Mouse (Mus musculus) forebrain, embryonic 13.5 days (tissue): ENCODE measurements at regions not wholly inside any gene's neighbourhood (a gene's known extent, or its start where the extent isn't known, plus 50 kb on each side); places are given as distances from the start of the nearest gene placed in this dataset.
A peak's percentile ranks its signal among the peaks of the same experiment; 100 is the strongest.

ENCODE experiments used
- ATAC-seq: fragments of 200-750 bp; cut with Nextera tagmentation; 2 replicates; pipeline ENCODE4 v1.8.0; 2017
- H3K27ac ChIP-seq: fragments of 300-500 bp; sonication (generic); 2 replicates; pipeline ENCODE4 v1.5.1; 2015; ENCODE audit warnings: inconsistent platforms, mild to moderate bottlenecking, moderate library complexity
- H3K27me3 ChIP-seq: fragments of 300-500 bp; sonication (generic); 2 replicates; pipeline ENCODE4 v1.6.1; 2015; ENCODE audit warnings: mild to moderate bottlenecking, inconsistent platforms
- H3K36me3 ChIP-seq: fragments of 300-500 bp; sonication (generic); 2 replicates; pipeline ENCODE4 v1.6.1; 2015; ENCODE audit warnings: mild to moderate bottlenecking, inconsistent platforms; ENCODE audit not compliant: poor library complexity, severe bottlenecking
- H3K4me1 ChIP-seq: fragments of 300-500 bp; sonication (generic); 2 replicates; pipeline ENCODE4 v1.6.1; 2015; ENCODE audit warnings: inconsistent platforms
- H3K4me2 ChIP-seq: fragments of 300-500 bp; sonication (generic); 2 replicates; pipeline ENCODE4 v1.6.1; 2015; ENCODE audit warnings: inconsistent platforms, mild to moderate bottlenecking, moderate library complexity
- H3K4me3 ChIP-seq: fragments of 300-500 bp; sonication (generic); 2 replicates; pipeline ENCODE4 v1.5.1; 2015; ENCODE audit warnings: mild to moderate bottlenecking, inconsistent platforms
- H3K9ac ChIP-seq: fragments of 300-500 bp; sonication (generic); 2 replicates; pipeline ENCODE4 v1.6.1; 2015; ENCODE audit warnings: mild to moderate bottlenecking, inconsistent platforms
- H3K9me3 ChIP-seq: fragments of 300-500 bp; sonication (generic); replicated peaks from 2 replicates; pipeline ENCODE4 v1.6.1; 2016; ENCODE audit warnings: inconsistent platforms
- WGBS: fragments of 180-500 bp; shearing (Covaris S2); methylation state at CpG from one replicate; pipeline ENCODE4 v1.1.7; 2015; 5-methylcytosine and 5-hydroxymethylcytosine counted together

DNA sequence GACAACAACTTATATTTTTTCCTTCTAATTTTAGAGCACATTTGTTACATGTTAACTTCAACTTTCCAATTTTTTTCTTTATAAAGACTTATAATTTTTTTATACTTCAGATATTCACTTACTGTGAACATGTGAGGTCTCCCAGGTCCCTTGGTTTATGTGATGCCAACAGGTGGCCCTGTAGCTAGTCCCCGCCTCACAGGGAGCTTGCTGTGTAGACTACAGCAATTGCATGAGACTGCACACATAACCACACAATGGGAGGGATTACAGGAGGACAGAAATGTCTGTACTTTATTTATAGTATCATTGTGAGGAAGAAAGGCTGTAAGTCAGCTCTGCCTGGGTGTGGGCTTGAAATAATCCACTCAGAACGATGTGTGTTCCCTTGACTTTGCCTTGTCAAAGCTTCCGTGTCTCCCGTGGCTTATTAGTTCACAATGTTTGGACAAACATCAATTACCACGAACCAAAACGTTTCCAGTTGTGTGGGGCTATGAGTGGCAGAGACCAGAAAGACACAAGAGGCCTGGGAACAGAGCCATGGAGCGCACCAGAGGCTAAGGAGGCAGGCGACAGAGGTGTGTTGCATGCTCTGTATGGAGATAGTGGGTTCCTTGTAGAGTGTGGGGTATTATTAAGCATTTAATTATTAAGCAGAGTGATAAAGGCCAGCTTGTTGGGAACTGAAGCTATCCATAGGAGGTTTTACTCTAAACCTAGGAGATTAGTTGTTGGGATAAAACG lies 136.6 kb upstream of the Gm5148 start:
- ATAC-seq: no peak
- no peaks in the 10 kb centered on the region for H3K36me3 ChIP-seq
- H3K27me3 ChIP-seq: no peaks in the 10 kb centered on the region
- peaks cover 7% of the 10 kb centered on the region; the same call in 1 of the 2 replicates for H3K4me1 ChIP-seq
- 50% methylated on average over 9 of the region's 9 CpGs for WGBS
- no peak overlapping the region for H3K4me2 ChIP-seq
- H3K9ac ChIP-seq: no peak overlapping the region
- H3K27ac ChIP-seq: no peak overlapping the region
- no peak overlapping the region for H3K4me3 ChIP-seq
- no peaks in the 10 kb centered on the region for H3K9me3 ChIP-seq

DNA sequence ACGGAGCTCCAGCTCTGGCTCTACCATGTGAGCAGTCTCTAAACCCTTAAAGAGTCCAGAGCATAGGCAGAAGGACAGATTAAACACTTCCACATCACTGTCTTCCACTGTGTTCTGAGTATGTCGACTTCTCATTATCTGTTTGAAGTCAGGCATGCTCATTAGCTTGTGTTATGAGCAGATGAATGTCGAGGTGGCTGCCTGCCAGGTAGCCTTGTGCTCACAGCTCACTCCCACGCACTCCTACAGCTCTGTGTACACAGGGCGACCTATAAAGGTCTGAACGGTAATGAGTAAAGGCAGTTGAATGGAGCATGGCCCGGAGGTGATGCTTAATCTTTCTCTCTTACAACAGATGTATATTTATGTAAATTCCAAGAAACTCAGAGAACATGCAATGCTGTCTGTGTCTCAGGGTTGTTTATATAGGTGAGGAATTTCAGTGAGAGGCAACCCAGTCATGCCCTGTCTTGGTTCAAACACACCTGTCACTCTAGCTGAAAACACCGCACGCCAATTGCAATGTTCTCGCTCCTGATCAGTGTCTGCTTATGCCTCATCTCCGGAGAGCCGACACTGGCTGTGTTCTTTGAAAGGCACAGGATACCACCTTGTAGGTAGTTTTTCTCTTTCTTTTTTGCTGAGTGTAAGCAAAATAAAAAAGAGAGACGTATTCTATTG lies 135.9 kb upstream of the Gm5148 start:
- Histone ChIP-seq H3K4me1 (peaks cover 7% of the 10 kb centered on the region; the same call in 1 of the 2 replicates), H3K27me3 (no peaks in the 10 kb centered on the region), H3K9me3 (no peaks in the 10 kb centered on the region), H3K4me2 (no peak overlapping the region), H3K4me3 (no peak overlapping the region), H3K27ac (no peak overlapping the region), H3K36me3 (no peaks in the 10 kb centered on the region), H3K9ac (no peak overlapping the region)
- WGBS: 49% methylated on average over 13 of the region's 13 CpGs
- ATAC-seq: peak; percentile 78

DNA sequence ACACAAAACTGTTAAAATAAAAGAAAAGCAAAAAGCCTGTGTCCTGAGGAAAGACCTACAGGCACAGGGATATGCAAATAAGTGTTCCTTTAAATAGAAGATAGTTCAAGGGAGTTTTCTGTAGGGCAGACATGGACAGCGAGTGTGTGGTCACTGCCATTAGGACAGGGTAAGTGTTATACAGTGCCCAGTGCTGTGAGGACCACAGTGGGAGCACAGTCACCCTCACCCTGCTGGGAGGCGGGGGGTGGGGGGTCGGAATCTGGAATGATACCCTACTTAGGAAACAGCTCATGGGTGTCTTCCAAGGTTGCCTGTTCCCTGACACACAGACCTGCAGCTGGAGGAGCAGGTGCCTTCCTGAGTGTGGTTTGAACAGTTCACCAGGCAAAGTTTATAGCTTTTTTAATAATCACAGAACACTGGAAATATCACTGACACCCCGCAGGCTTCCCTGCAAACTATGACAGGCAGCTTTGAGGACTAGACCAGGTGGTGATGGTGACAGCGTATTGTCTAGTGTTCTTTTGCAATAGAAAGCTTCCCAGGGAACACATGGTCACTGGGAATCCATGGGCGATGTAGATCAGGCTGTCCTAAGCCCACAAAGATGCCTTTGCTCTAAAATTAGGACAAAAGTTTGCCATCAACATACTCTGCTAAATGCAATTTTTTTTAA lies 134.5 kb upstream of the Gm5148 start:
- Histone ChIP-seq H3K27ac (no peak overlapping the region), H3K4me3 (no peak overlapping the region), H3K9me3 (no peaks in the 10 kb centered on the region), H3K27me3 (no peaks in the 10 kb centered on the region), H3K36me3 (no peaks in the 10 kb centered on the region), H3K4me2 (no peak overlapping the region), H3K4me1 (peaks cover 7% of the 10 kb centered on the region; the same call in 1 of the 2 replicates), H3K9ac (no peak overlapping the region)
- 82% methylated on average over 6 of the region's 6 CpGs for WGBS
- no peak for ATAC-seq

DNA sequence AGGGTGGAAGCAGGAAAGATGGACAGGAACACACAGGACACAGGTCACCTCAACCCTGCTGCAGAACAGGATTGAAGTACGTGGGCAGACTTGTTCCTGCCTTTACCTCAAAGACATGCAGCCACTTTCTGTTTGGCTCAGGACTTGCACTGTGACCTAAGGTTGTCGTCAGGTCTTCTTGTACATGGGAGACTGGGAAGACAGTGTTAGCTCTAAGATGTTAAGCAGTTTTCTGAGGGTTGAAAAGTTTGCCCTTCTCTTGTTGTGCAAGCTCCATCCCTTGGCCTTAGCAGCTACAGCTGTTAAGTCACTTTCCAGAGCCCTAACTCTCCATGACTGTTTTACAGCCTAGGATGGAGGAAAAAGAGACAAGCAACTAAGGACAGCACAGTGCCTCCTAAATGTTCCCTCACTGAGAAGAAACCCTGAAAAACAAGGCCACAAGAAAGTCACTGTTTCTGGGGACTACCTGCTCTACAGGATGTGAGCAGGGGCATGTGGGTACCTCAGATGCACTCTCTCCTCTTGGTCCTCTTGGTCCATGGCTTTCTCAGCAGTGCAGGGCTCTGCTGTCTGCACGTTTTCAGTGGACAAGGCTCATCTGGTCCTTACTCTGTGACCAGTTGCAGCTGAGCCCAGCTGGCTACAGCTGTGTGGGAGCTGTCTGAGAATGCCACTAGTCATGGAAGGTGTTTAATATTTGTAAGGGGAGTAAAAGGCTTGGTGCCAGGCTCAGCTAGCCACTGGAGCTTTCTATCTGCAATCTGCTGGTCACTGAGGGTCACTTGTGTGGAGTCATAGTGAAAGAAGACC lies 122.1 kb upstream of the Gm5148 start:
- no peak for ATAC-seq
- H3K4me3 ChIP-seq: no peak overlapping the region
- H3K9me3 ChIP-seq: no peaks in the 10 kb centered on the region
- H3K27ac ChIP-seq: no peak overlapping the region
- no peaks in the 10 kb centered on the region for H3K36me3 ChIP-seq
- H3K27me3 ChIP-seq: no peaks in the 10 kb centered on the region
- no peaks in the 10 kb centered on the region for H3K4me1 ChIP-seq
- WGBS: 71% methylated on average over 3 of the region's 3 CpGs
- no peak overlapping the region for H3K4me2 ChIP-seq
- H3K9ac ChIP-seq: no peak overlapping the region

DNA sequence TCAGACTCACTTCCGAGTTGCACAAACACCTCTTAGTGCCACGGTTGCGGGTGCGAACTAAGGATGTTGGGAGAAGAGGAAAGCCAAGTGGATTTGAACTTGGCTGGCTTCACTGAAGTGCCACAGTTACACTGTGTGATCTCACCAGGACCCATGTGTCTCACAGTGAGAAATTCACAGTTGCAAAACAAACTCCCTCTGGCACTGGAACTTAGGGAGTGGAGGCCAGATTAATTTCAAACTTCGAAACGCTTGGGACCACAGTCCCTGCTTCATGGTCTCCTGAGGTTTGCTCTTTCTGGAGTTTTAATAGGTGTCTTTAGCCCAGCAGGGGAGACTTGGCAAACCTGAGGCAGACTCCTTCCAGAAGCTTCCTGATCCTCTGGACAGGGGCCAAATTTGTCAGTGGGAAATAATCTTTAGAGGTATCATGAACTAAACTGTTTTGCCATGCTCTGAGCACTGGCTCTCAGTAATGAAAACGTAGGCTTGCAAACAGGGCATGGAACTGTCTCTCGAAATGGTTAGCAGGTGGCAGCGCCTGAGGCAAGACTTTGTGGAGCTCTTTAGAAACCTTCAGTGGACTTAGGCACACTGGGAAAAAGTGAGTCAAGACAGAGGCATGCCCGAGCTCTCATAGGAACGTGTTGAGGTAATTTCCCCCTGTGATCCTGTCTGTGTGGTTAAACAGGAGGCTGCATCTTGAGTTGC lies 121.2 kb upstream of the Gm5148 start:
- Histone ChIP-seq H3K9me3 (no peaks in the 10 kb centered on the region), H3K27ac (no peak overlapping the region), H3K4me3 (no peak overlapping the region), H3K9ac (no peak overlapping the region), H3K4me1 (no peaks in the 10 kb centered on the region), H3K27me3 (no peaks in the 10 kb centered on the region), H3K4me2 (no peak overlapping the region), H3K36me3 (no peaks in the 10 kb centered on the region)
- ATAC-seq: no peak
- WGBS: 78% methylated on average over 11 of the region's 11 CpGs

DNA sequence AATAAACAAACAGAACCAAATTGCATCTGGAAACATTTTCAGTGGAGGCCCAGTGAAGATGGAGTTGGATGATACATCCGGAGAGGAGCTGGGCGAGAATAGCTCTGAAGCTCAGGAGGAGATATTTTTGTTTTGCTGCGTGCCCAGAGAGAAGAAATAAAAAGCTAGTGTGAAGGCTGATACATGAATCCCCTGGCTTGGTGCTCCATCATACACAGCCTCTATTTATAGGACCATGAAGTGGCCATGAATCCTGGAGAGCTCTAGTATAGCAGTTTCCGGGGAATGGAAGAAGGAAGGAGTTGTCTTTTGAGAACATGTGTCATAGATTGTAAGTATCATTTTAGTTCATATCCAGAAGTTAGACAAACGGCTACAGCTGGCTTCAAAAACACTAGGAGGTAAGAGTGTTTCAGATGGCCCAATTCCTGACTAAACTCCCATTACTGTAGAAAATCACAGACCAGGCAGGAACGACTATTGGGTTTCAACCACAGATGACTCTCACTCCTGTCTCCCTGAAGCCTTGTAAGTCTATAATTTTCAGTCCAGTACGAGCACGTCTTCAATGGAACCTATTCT lies 120.5 kb upstream of the Gm5148 start:
- H3K4me1 ChIP-seq: no peaks in the 10 kb centered on the region
- H3K9ac ChIP-seq: no peak overlapping the region
- WGBS: 93% methylated on average over 8 of the region's 8 CpGs
- H3K4me2 ChIP-seq: no peak overlapping the region
- H3K27me3 ChIP-seq: no peaks in the 10 kb centered on the region
- no peak overlapping the region for H3K27ac ChIP-seq
- no peaks in the 10 kb centered on the region for H3K9me3 ChIP-seq
- no peaks in the 10 kb centered on the region for H3K36me3 ChIP-seq
- no peak for ATAC-seq
- no peak overlapping the region for H3K4me3 ChIP-seq

DNA sequence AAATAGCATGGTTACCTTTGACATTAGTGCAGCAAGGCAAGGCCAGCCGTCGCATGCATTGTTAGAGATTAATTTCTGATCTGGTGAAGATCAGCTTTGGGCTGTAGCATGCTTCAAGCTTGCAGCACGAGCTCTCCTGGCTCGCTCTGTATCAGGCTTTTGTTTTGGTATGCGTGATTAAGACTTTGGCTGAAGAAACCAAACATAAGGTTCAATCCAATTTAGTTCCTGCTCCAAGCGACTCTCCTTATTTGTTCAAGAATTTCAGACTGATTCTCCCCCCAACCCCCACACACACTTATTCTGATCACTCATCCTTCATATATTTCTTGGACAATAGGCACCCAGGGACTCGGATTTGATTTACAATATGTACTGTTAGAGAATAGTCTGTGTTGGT lies 118.0 kb upstream of the Gm5148 start:
- WGBS: 73% methylated on average over 7 of the region's 7 CpGs
- Histone ChIP-seq H3K4me1 (no peaks in the 10 kb centered on the region), H3K4me2 (no peak overlapping the region), H3K9ac (no peak overlapping the region), H3K36me3 (no peaks in the 10 kb centered on the region), H3K27me3 (no peaks in the 10 kb centered on the region), H3K4me3 (no peak overlapping the region), H3K27ac (no peak overlapping the region; the same call in 1 of the 2 replicates), H3K9me3 (no peaks in the 10 kb centered on the region)
- no peak for ATAC-seq

DNA sequence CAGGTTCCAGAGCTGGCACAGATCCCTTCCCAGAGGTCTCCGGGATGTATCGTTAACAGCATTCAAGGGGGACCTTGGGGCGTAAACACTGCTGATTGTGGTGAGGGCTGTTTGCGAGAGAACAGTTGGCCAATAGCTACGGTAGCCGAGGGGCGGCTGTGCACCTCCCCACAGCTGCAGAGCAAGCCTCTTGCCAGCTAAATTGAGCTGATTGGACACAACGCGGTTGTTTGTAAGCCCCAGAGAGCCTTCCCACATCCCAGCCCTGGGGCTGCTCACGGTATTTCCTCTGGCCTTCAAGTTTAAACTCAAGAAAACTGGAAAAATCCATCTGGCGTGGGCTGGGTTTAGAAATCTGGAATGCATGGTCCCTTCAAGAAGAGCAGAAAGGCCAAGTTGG lies 114.6 kb upstream of the Gm5148 start:
- Histone ChIP-seq H3K27me3 (no peaks in the 10 kb centered on the region), H3K27ac (no peak overlapping the region), H3K4me2 (no peak overlapping the region), H3K36me3 (no peaks in the 10 kb centered on the region), H3K4me1 (no peaks in the 10 kb centered on the region), H3K9ac (no peak overlapping the region), H3K9me3 (no peaks in the 10 kb centered on the region), H3K4me3 (no peak overlapping the region)
- 84% methylated on average over 11 of the region's 11 CpGs for WGBS
- no peak for ATAC-seq

DNA sequence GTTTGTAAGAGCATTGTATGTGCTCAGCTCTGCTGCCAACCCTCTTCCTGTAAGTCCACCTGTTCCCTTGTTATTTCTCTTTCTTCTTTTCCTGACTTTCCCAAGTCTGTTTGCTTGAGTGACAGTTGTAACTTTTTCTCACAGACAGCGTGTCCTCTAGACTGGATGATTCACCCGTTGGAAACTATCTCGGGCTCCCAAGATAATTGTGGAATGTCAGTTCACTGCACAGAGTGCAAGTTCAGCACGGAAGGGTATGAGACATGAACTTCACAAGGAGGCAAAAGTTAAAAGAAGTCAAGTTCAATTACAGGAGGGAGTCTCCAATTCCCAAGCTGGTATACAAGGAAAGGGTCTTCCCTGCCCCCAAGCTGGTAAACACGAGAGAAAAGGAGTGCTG lies 112.5 kb upstream of the Gm5148 start:
- H3K9ac ChIP-seq: no peak overlapping the region
- no peak overlapping the region for H3K27ac ChIP-seq

DNA sequence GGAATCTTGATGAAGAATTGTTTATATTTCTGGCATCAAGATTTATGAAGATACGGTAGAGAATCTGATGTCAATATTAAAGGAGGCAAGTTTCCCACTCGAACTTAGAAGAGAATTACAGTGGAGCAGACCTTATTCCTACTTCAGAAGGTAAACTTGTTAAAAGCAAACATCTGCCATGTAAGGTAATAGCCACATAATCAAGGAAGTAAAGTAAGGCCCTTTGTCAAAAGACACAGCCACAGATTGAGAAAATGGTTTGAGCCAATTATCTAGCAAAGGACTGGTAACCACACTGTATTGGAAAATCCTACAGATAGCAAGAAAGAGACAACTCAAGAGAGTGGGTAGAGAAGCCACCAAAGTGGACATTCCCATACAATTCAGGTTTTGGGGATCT lies 111.4 kb upstream of the Gm5148 start:
- Histone ChIP-seq H3K4me1 (no peaks in the 10 kb centered on the region), H3K9me3 (no peaks in the 10 kb centered on the region), H3K36me3 (no peaks in the 10 kb centered on the region), H3K27ac (no peak overlapping the region), H3K9ac (no peak overlapping the region), H3K4me3 (no peak overlapping the region), H3K27me3 (no peaks in the 10 kb centered on the region), H3K4me2 (no peak overlapping the region)
- no peak for ATAC-seq
- 94% methylated on average over 2 of the region's 2 CpGs for WGBS

More for the DNA sequence above, 112.5 kb upstream of the Gm5148 start:
- no peak for ATAC-seq
- Histone ChIP-seq H3K9me3 (no peaks in the 10 kb centered on the region), H3K36me3 (no peaks in the 10 kb centered on the region), H3K4me3 (no peak overlapping the region), H3K4me1 (no peaks in the 10 kb centered on the region), H3K4me2 (no peak overlapping the region), H3K27me3 (no peaks in the 10 kb centered on the region)
- WGBS: 90% methylated on average over 5 of the region's 5 CpGs

DNA sequence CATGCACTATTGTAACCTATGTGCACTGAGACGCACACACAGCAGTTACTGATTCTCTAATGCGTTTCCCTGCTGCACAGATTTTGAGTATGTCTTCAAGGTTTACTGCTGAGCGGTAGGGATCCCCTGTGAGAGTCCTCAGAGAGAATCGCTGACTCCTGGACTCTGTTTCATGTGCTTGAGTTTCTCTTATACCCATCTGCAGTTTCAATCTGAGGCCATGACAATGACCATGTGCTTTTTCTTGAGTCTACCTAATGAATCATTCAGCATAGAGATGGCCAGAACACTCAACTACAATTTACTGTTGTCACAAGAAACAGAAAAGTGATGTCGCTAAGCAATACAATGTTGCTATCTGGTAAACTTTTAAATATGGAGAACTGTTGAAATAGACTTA lies 110.8 kb upstream of the Gm5148 start:
- Histone ChIP-seq H3K4me3 (no peak overlapping the region), H3K4me2 (no peak overlapping the region), H3K27me3 (no peaks in the 10 kb centered on the region), H3K27ac (no peak overlapping the region), H3K9ac (no peak overlapping the region), H3K36me3 (no peaks in the 10 kb centered on the region), H3K9me3 (no peaks in the 10 kb centered on the region), H3K4me1 (no peaks in the 10 kb centered on the region)
- WGBS: 91% methylated on average over 5 of the region's 5 CpGs
- ATAC-seq: no peak
